Mouse (Mus musculus) CD4-positive naive resting alpha-beta T cell, adult 57 days (primary cell): ENCODE data around the gene Pycr2. TPM values are rescaled to one million over a fixed set of nuclear protein-coding genes. Genes with fewer than 3 reads are reported as not detected.

Experiments used
- total RNA-seq: library from RNA; stranded (reverse); gene quantifications from one replicate; pipeline ENCODE4 v1.2.4, GENCODE M21; 2023

Gene Pycr2
- total RNA-seq: 59.1 TPM

DNA sequence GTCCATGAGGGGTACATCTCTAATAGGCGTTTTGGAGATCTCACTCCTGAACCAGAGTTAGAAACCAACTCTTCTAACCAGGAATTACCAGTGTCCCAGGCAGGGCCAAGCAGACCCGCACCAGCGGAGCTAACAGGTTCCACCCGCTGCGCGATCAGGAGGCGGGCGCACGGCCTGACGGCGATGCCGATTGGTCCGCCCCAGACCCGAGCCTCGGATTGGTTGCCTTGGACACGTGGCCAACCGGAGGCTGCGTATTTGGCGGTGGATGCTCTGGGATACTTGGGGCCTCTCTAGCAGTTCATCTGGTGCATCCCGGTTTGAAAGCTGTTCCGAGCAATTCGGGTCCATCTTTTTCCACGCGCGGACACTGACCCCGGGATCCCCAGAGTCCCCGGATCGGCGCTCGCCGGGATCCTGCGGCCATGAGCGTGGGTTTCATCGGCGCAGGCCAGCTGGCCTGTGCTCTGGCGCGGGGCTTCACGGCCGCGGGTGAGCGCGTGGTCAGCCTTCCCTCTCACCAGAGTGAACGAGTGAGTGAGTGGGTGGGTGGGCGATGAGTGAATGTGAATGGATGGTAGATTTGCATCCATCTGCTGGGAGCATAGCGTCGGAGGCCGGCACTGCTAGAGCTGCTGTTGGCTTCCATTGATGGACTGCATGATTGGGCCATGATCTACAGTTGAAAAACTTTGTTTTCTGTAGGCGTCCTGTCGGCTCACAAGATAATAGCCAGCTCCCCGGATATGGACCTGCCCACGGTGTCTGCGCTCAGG lies at the start of gene Pycr2:
Pycr2 (plus strand) TSS at position 255 of the 776 bp plus-strand sequence.

DNA sequence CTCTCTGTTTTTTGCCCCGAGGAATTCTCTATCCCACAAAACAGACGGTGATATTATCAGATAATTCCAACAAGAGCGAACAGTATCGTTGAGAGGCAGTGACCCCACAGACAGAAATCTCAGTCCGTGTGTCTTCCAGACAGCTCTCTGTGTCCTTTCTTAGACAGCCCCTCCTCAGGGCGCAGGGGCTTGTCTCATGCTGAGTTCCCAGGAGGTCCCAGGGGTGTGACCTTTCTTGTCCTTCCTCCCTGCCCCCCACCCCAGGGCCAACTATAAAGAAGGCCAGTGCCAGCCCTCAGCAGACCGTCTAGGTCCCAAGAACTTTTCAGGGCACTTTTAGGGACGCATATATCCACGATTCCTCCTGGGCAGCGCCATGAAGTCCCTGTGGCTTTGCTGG lies 11.3 kb upstream of the Pycr2 start, which contains the start of gene Lefty2:
Lefty2 (plus strand) TSS at position 301 of the 400 bp plus-strand sequence.

GRCm38 (mm10) chr1:180934467-180935419 lies 30.6 kb downstream of the Pycr2 start, which contains the start of gene Lefty1:
Gene Lefty1 (plus strand): TSS chr1:180935022.

GRCm38 (mm10) chr1:180942166-180943031 lies 38.3 kb downstream of the Pycr2 start, which contains the start of gene Tmem63a:
Gene Tmem63a (plus strand): TSS chr1:180942344.

Other genes with a start within 250 kb of the Pycr2 start
- not detected for gene Mixl1, start 207.3 kb upstream of the Pycr2 start, total RNA-seq
- 52.3 TPM for gene Acbd3, start 178.2 kb upstream of the Pycr2 start, total RNA-seq
- 705 TPM for gene H3f3a, start 90.3 kb upstream of the Pycr2 start, total RNA-seq
- gene Sde2, start 53.2 kb upstream of the Pycr2 start, total RNA-seq: 57.3 TPM
- not detected for gene Lefty2, start 11.2 kb upstream of the Pycr2 start, total RNA-seq
- not detected for gene Lefty1, start 30.7 kb downstream of the Pycr2 start, total RNA-seq
- gene Tmem63a, start 38.1 kb downstream of the Pycr2 start, total RNA-seq: 66.2 TPM
- gene Ephx1, start 116.6 kb downstream of the Pycr2 start, total RNA-seq: 73.1 TPM
- not detected for gene 9130409I23Rik, start 146.9 kb downstream of the Pycr2 start, total RNA-seq
- gene Nvl, start 239.9 kb downstream of the Pycr2 start, total RNA-seq: 30.7 TPM
- 21.1 TPM for gene Cnih4, start 240.4 kb downstream of the Pycr2 start, total RNA-seq